Mouse (Mus musculus) left cerebral cortex, adult 2 months (tissue): ENCODE measurements around the gene Gm7861. TPM values are rescaled to one million over a fixed set of nuclear protein-coding genes. Genes with fewer than 3 reads are reported as not detected.
"Not testable (repeated sequence)": the region's sequence is repeated elsewhere in the genome, so short reads cannot be mapped to it uniquely, and the experiment has no call there.

Source experiments
- DNase-seq, 2 experiments: peaks; one replicate each; pipeline ENCODE4 v3.0.0; 2021 to 2022; ENCODE audit warnings: low spot score in 2 of 2, mixed read lengths in 1 of 2; ENCODE audit errors: extremely low spot score in 1 of 2
- H3K27ac ChIP-seq: fragments of 200-600 bp; 2 replicates; pipeline ENCODE4 v1.8.1; 2022
- H3K4me3 ChIP-seq: fragments of 200-600 bp; 2 replicates; pipeline ENCODE4 v1.8.1; 2022
- intact Hi-C: fragments of 180-260 bp; cut with DNase I; formaldehyde crosslinking; loops from one replicate; pipeline ENCODE4 v1.15.1; 2025
- long read RNA-seq, 2 experiments: library from polyadenylated mRNA; stranded (forward); transcript quantifications; one replicate each; pipeline ENCODE4 v2.0.0; 2021; ENCODE audit warnings: borderline mapping rate in 2 of 2
- total RNA-seq, 2 experiments: library from RNA; stranded (reverse); gene quantifications; 2 replicates each; pipeline ENCODE4 v1.2.3; 2021

The Gm7861 gene
- not detected for total RNA-seq
- long read RNA-seq, experiment 1: 0 reads
- long read RNA-seq, experiment 2: 0 reads

GRCm38 (mm10) chr8:21594408-21594807, at the start of gene Gm7861:
TSS of gene Gm7861 (minus strand) at chr8:21594508.
- intact Hi-C loops, H3K27ac ChIP-seq, H3K4me3 ChIP-seq, DNase-seq: not testable (repeated sequence)

- intact Hi-C loops, DNase-seq, H3K27ac ChIP-seq, H3K4me3 ChIP-seq: not testable (repeated sequence)
Measured at GRCm38 (mm10) chr8:21617883-21618282, 23.6 kb upstream of the Gm7861 start, which contains the start of gene Defa26. TSS of gene Defa26 (plus strand) at chr8:21618183.

- intact Hi-C loops, H3K4me3 ChIP-seq, H3K27ac ChIP-seq, DNase-seq: not testable (repeated sequence)
Measured at GRCm38 (mm10) chr8:21582706-21583105, 11.6 kb downstream of the Gm7861 start, which contains the start of gene Defa28. TSS of gene Defa28 (plus strand) at chr8:21583006.

- H3K27ac ChIP-seq, DNase-seq, H3K4me3 ChIP-seq, intact Hi-C loops: not testable (repeated sequence)
Measured at GRCm38 (mm10) chr8:21565086-21565485, 29.2 kb downstream of the Gm7861 start, which contains the start of gene Defa37. TSS of gene Defa37 (plus strand) at chr8:21565386.

Other genes with a start within 250 kb of the Gm7861 start
- gene Defa2, start 216.0 kb downstream of the Gm7861 start, total RNA-seq: not detected
- not detected for gene Defa33, start 202.7 kb downstream of the Gm7861 start, total RNA-seq
- gene Defa36, start 167.1 kb downstream of the Gm7861 start, total RNA-seq: not detected
- not detected for gene Gm7849, start 137.9 kb downstream of the Gm7861 start, total RNA-seq
- not detected for gene Defa20, start 85.2 kb downstream of the Gm7861 start, total RNA-seq
- gene Defa32, start 65.5 kb downstream of the Gm7861 start, total RNA-seq: not detected
- not detected for gene Defa37, start 29.1 kb downstream of the Gm7861 start, total RNA-seq
- gene Defa28, start 11.5 kb downstream of the Gm7861 start, total RNA-seq: not detected
- gene Defa26, start 23.7 kb upstream of the Gm7861 start, total RNA-seq: not detected
- gene Defa17, start 61.3 kb upstream of the Gm7861 start, total RNA-seq: not detected
- not detected for gene Defa34, start 71.3 kb upstream of the Gm7861 start, total RNA-seq
- gene AY761184, start 109.1 kb upstream of the Gm7861 start, total RNA-seq: not detected
- not detected for gene Defa24, start 140.0 kb upstream of the Gm7861 start, total RNA-seq
- gene Defb50, start 229.0 kb upstream of the Gm7861 start, total RNA-seq: not detected
- not detected for gene Defb2, start 245.4 kb upstream of the Gm7861 start, total RNA-seq